Mouse (Mus musculus) neural tube, embryonic 14.5 days (tissue): Measurements from ENCODE around the gene Tnrc6b. TPM values are rescaled to one million over a fixed set of nuclear protein-coding genes. Genes with fewer than 3 reads are reported as not detected.
"Not testable (repeated sequence)": the region's sequence is repeated elsewhere in the genome, so short reads cannot be mapped to it uniquely, and the experiment has no call there.

Source experiments
- ATAC-seq: fragments of 200-750 bp; cut with Nextera tagmentation; 2 replicates; pipeline ENCODE4 v1.8.0; 2017; ENCODE audit warnings: low read depth, mild to moderate bottlenecking, moderate TSS enrichment, moderate library complexity
- H3K27ac ChIP-seq: fragments of 300-500 bp; sonication (generic); 2 replicates; pipeline ENCODE4 v1.5.1; 2014; ENCODE audit warnings: low read depth, mild to moderate bottlenecking, control low read depth, low read length, moderate library complexity, mixed read lengths
- H3K27me3 ChIP-seq: fragments of 300-500 bp; sonication (generic); 2 replicates; pipeline ENCODE4 v1.6.1; 2014; ENCODE audit warnings: low read length; ENCODE audit not compliant: control insufficient read depth, insufficient read depth
- H3K36me3 ChIP-seq: fragments of 300-500 bp; sonication (generic); 2 replicates; pipeline ENCODE4 v1.6.1; 2014; ENCODE audit warnings: low read length, mixed read lengths; ENCODE audit not compliant: control insufficient read depth, insufficient read depth
- H3K4me1 ChIP-seq: fragments of 300-500 bp; sonication (generic); 2 replicates; pipeline ENCODE4 v1.6.1; 2014; ENCODE audit warnings: low read length; ENCODE audit not compliant: control insufficient read depth, insufficient read depth
- H3K4me2 ChIP-seq: fragments of 300-500 bp; sonication (generic); 2 replicates; pipeline ENCODE4 v1.6.1; 2014; ENCODE audit warnings: mild to moderate bottlenecking, low read depth, low read length, control low read depth
- H3K4me3 ChIP-seq: fragments of 300-500 bp; sonication (generic); 2 replicates; pipeline ENCODE4 v1.5.1; 2014; ENCODE audit warnings: low read depth, low read length, control low read depth, mixed read lengths
- H3K9ac ChIP-seq: fragments of 300-500 bp; sonication (generic); replicated peaks from 2 replicates; pipeline ENCODE4 v1.6.1; 2014; ENCODE audit warnings: low read depth, mild to moderate bottlenecking, control low read depth, low read length, mixed read lengths
- H3K9me3 ChIP-seq: fragments of 300-500 bp; sonication (generic); 2 replicates; pipeline ENCODE4 v1.6.1; 2016; ENCODE audit warnings: low read length; ENCODE audit not compliant: control insufficient read depth
- WGBS: fragments of 180-500 bp; shearing (Covaris S2); extraction: QIAGEN DNeasy Blood & Tissue Kit; methylation state at CpG from one replicate; pipeline ENCODE4 v1.1.7; 2014; 5-methylcytosine and 5-hydroxymethylcytosine counted together
- polyA plus RNA-seq: library from polyadenylated mRNA; unstranded; fragments of >200 nt; fragmentation: Nextera tagmentation; extraction: Ambion mirVana; gene quantifications from 2 replicates; pipeline ENCODE4 v1.2.1, GENCODE M21; 2014

The Tnrc6b gene
- polyA plus RNA-seq, 1 experiment from 2014 or later: 26.5 TPM

DNA sequence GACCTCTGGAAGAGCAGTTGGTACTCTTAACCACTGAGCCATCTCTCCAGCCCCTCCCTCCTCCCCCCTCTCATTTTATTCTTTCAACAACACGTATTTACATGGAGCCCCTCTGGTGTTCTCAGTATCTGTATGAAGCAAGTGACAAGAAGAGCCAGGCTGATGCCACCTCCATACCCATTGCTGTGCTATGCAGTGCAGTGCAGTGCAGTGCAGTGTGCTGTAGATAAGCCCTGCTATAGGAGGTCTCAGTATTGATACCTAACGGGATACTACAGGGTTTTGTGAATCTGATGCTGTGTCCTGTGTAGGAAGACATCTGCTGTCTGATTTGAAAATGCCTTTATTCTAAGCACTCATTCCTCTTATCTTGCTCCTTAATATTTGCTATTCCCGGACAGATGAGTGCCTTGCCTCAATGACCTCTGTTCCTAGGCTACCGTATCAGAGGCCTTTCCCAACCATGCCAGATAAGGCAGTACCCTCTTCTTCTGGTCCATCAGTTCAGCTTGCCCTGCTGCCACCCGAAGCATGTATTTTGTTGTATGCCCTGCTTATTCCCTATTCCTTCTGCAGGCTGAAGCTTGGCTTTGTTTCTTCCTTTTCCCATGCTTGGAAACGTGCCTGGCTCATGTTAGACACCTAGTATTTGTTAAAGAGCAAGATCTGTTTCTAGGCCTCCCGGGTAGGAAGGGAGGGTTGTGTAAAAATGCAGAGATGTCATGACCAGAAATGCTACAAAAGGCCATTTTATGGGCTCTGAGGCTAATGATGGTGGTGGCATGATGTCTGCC is 139.8 kb downstream of the Tnrc6b start:
- Histone ChIP-seq H3K4me2 (no peak overlapping the region), H3K9me3 (no peaks in the 10 kb centered on the region), H3K27me3 (no peaks in the 10 kb centered on the region), H3K4me3 (no peak overlapping the region), H3K27ac (0 out of 2 replicates have a peak overlapping the region, but pooled peaks have one; percentile 1), H3K4me1 (peaks cover 2% of the 10 kb centered on the region; the same call in 1 of the 2 replicates), H3K9ac (no peak overlapping the region), H3K36me3 (no peaks in the 10 kb centered on the region)
- WGBS: 83% methylated on average over 7 of the region's 7 CpGs
- ATAC-seq: no peak

GRCm38 (mm10) chr15:80852122-80852521 is 141.0 kb downstream of the Tnrc6b start:
- H3K4me1 ChIP-seq: peaks cover 2% of the 10 kb centered on the region; the same call in 1 of the 2 replicates
- no peak for ATAC-seq
- no peak overlapping the region for H3K9ac ChIP-seq
- no peaks in the 10 kb centered on the region for H3K9me3 ChIP-seq
- no peak overlapping the region for H3K27ac ChIP-seq
- no peak overlapping the region for H3K4me2 ChIP-seq
- no peaks in the 10 kb centered on the region for H3K27me3 ChIP-seq
- no peak overlapping the region for H3K4me3 ChIP-seq
- no peaks in the 10 kb centered on the region for H3K36me3 ChIP-seq
- WGBS: 97% methylated on average over 5 of the region's 5 CpGs

- not testable (repeated sequence) for H3K27ac ChIP-seq, H3K4me2 ChIP-seq, H3K9ac ChIP-seq, H3K9me3 ChIP-seq, H3K4me1 ChIP-seq, H3K27me3 ChIP-seq, H3K4me3 ChIP-seq, ATAC-seq, H3K36me3 ChIP-seq
- WGBS: 90% methylated on average over 3 of the region's 3 CpGs
Observed at GRCm38 (mm10) chr15:80852527-80852926, 141.4 kb downstream of the Tnrc6b start.

- no peak overlapping the region for H3K27ac ChIP-seq
- no peaks in the 10 kb centered on the region for H3K36me3 ChIP-seq
- peaks cover 7% of the 10 kb centered on the region; the same call in 1 of the 2 replicates for H3K4me1 ChIP-seq
- no peak overlapping the region for H3K4me2 ChIP-seq
- H3K9ac ChIP-seq: no peak overlapping the region
- H3K9me3 ChIP-seq: no peaks in the 10 kb centered on the region
- no peaks in the 10 kb centered on the region for H3K27me3 ChIP-seq
- H3K4me3 ChIP-seq: no peak overlapping the region
- no peak for ATAC-seq
- WGBS: 90% methylated on average over 2 of the region's 2 CpGs
Observed at GRCm38 (mm10) chr15:80859366-80859765, 148.3 kb downstream of the Tnrc6b start.

DNA sequence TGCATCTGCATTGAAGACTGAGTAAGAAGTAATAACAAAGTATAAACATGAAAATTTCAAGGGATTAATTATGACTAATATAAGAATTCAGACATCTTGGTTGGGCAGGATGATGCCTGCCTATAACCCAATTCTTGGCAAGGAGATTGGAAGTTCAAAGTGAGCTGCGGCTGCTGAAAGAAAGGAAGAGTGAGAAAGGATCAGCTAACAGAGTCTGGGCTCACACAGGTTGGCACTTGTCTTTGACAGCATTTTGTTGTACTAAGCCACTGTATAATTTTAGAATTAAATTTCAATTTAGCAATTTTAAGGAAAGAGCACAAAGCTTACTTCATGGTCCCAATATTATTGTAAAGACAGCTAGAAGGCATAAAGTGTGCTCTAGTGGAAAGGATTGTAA is 150.2 kb downstream of the Tnrc6b start:
- Histone ChIP-seq H3K27ac (no peak overlapping the region), H3K9ac (no peak overlapping the region), H3K9me3 (no peaks in the 10 kb centered on the region), H3K4me3 (no peak overlapping the region), H3K36me3 (no peaks in the 10 kb centered on the region), H3K27me3 (no peaks in the 10 kb centered on the region), H3K4me1 (0 out of 2 replicates have a peak, but pooled peaks cover 4% of the 10 kb centered on the region), H3K4me2 (no peak overlapping the region)
- WGBS: 100% methylated on average over 1 of the region's 1 CpGs
- ATAC-seq: no peak

DNA sequence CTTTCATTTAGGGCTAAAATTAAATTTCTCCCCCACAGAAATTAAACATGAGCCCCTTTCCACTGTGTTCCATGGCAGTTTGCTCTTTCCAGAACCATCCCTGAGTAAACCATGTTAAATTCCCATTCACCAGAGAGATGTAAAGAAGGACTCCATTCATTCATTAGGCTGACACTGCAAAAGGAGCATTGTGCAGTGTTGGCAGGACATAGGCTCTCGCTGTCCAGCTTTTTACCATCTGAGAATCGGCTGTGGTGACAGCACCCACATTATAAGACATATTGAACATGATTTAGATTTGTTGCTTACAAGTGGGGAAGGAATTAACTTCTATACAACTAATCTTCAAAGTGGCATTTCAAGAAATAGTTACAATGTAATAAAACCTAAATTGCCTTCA is 150.9 kb downstream of the Tnrc6b start:
- Histone ChIP-seq H3K4me1 (0 out of 2 replicates have a peak, but pooled peaks cover 4% of the 10 kb centered on the region), H3K27me3 (no peaks in the 10 kb centered on the region), H3K27ac (no peak overlapping the region), H3K36me3 (no peaks in the 10 kb centered on the region), H3K9me3 (no peaks in the 10 kb centered on the region), H3K4me3 (no peak overlapping the region), H3K9ac (no peak overlapping the region), H3K4me2 (no peak overlapping the region)
- no peak for ATAC-seq
- 26% methylated on average over 2 of the region's 2 CpGs for WGBS

DNA sequence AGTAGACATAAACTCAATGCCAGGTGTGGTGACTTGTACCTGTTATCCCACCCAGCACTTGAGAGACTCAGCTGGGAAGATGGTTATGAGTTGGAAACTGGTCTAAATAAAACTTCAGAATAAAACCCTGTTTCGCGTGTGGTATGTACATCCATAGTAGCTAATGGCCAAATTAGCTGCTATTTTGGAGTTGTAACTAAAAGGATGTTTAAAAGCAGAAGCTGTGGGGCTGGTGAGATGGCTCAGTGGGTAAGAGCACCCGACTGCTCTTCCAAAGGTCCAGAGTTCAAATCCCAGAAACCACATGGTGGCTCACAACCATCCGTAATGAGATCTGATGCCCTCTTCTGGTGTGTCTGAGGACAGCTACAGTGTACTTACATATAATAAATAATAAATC is 157.5 kb downstream of the Tnrc6b start:
- H3K36me3 ChIP-seq, H3K4me1 ChIP-seq, ATAC-seq, H3K9ac ChIP-seq, H3K27ac ChIP-seq, H3K27me3 ChIP-seq, H3K9me3 ChIP-seq, H3K4me3 ChIP-seq, H3K4me2 ChIP-seq: not testable (repeated sequence)
- WGBS: 97% methylated on average over 4 of the region's 4 CpGs

DNA sequence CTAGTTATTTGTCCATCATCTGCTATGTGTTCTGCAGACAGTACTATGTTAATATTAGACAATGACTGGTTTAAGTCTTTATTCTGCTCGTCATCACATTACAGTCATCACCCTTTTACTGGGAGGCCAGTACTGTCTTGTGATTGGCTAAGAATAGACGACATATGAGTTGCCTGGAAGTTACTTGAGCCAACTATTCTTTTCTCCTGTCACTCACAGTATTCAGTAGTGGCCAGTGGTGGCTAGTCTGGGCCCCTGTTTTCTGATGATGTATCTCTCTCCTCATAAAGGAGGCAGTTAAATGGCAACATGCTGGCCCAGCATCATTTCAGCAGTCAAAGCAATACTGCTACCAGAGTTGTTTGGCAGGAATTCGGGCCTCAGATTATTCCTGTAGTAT is 163.6 kb downstream of the Tnrc6b start:
- WGBS: 84% methylated on average over 3 of the region's 3 CpGs
- H3K4me3 ChIP-seq: no peak overlapping the region
- no peak overlapping the region for H3K9ac ChIP-seq
- H3K36me3 ChIP-seq: peaks cover 25% of the 10 kb centered on the region
- H3K27me3 ChIP-seq: no peaks in the 10 kb centered on the region
- ATAC-seq: no peak
- no peak overlapping the region for H3K27ac ChIP-seq
- H3K4me1 ChIP-seq: no peaks in the 10 kb centered on the region
- no peak overlapping the region for H3K4me2 ChIP-seq
- no peaks in the 10 kb centered on the region for H3K9me3 ChIP-seq

DNA sequence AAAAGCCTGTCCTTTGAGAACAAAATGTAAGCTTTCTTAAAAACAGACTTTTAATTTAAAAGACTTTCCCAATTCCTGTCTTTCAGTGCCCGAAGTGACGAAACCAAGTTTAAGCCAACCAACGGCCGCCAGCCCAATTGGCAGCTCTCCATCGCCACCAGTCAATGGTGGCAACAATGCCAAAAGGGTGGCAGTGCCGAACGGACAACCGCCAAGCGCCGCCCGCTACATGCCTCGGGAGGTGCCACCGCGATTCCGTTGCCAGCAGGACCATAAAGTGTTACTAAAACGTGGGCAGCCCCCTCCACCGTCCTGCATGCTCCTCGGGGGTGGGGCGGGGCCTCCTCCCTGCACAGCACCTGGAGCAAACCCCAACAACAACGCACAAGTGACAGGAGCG is 165.1 kb downstream of the Tnrc6b start:
- no peaks in the 10 kb centered on the region for H3K4me1 ChIP-seq
- H3K4me2 ChIP-seq: no peak overlapping the region
- H3K36me3 ChIP-seq: peaks cover 38% of the 10 kb centered on the region
- H3K9me3 ChIP-seq: no peaks in the 10 kb centered on the region
- no peaks in the 10 kb centered on the region for H3K27me3 ChIP-seq
- 78% methylated on average over 21 of the region's 21 CpGs for WGBS
- no peak overlapping the region for H3K27ac ChIP-seq
- H3K4me3 ChIP-seq: no peak overlapping the region
- no peak overlapping the region for H3K9ac ChIP-seq
- no peak for ATAC-seq
